Mouse (Mus musculus) midbrain, embryonic 14.5 days (tissue): ENCODE results near the gene Clasp1. TPM values are rescaled to one million over a fixed set of nuclear protein-coding genes. Genes with fewer than 3 reads are reported as not detected.

Source experiments
- ATAC-seq: fragments of 200-750 bp; cut with Nextera tagmentation; 2 replicates; pipeline ENCODE4 v1.8.0; 2017; ENCODE audit warnings: moderate number of reproducible peaks, moderate library complexity; ENCODE audit not compliant: low FRiP score, low TSS enrichment
- DNase-seq: peaks from one replicate; pipeline ENCODE4 v3.0.0-alpha.2; 2015
- H3K27ac ChIP-seq: fragments of 300-500 bp; sonication (generic); replicated peaks from 2 replicates; pipeline ENCODE4 v1.5.1; 2014; ENCODE audit warnings: mild to moderate bottlenecking, low read depth, low read length, moderate library complexity
- H3K27me3 ChIP-seq: fragments of 300-500 bp; sonication (generic); 2 replicates; pipeline ENCODE4 v1.6.1; 2014; ENCODE audit warnings: low read length, control low read depth, mixed read lengths; ENCODE audit not compliant: control insufficient read depth, insufficient read depth
- H3K36me3 ChIP-seq: fragments of 300-500 bp; sonication (generic); 2 replicates; pipeline ENCODE4 v1.6.1; 2014; ENCODE audit warnings: low read length, control low read depth; ENCODE audit not compliant: control insufficient read depth, insufficient read depth
- H3K4me1 ChIP-seq: fragments of 300-500 bp; sonication (generic); 2 replicates; pipeline ENCODE4 v1.6.1; 2014; ENCODE audit warnings: mild to moderate bottlenecking, antibody characterized with exemption, low read length, control low read depth; ENCODE audit not compliant: control insufficient read depth, insufficient read depth
- H3K4me2 ChIP-seq: fragments of 300-500 bp; sonication (generic); 2 replicates; pipeline ENCODE4 v1.6.1; 2014; ENCODE audit warnings: mild to moderate bottlenecking, low read length, moderate library complexity
- H3K4me3 ChIP-seq: fragments of 300-500 bp; sonication (generic); replicated peaks from 2 replicates; pipeline ENCODE4 v1.5.1; 2014; ENCODE audit warnings: low read depth, low read length
- H3K9ac ChIP-seq: fragments of 300-500 bp; sonication (generic); replicated peaks from 2 replicates; pipeline ENCODE4 v1.6.1; 2014; ENCODE audit warnings: mild to moderate bottlenecking, low read length, moderate library complexity
- H3K9me3 ChIP-seq: fragments of 300-500 bp; sonication (generic); 2 replicates; pipeline ENCODE4 v1.6.1; 2016; ENCODE audit warnings: low read length, control low read depth, mixed read lengths; ENCODE audit not compliant: control insufficient read depth
- WGBS: fragments of 180-500 bp; shearing (Covaris S2); extraction: QIAGEN DNeasy Blood & Tissue Kit; methylation state at CpG from one replicate; pipeline ENCODE4 v1.1.7; 2014; 5-methylcytosine and 5-hydroxymethylcytosine counted together
- polyA plus RNA-seq: library from polyadenylated mRNA; unstranded; fragments of >200 nt; fragmentation: Nextera tagmentation; extraction: Ambion mirVana; gene quantifications from 2 replicates; pipeline ENCODE4 v1.2.1, GENCODE M21; 2014

Clasp1 gene
- polyA plus RNA-seq, 1 experiment from 2014 or later: 140 TPM

GRCm38 (mm10) chr1:118438332-118438731 lies 49.5 kb downstream of the Clasp1 start:
- Histone ChIP-seq H3K9me3 (no peaks in the 10 kb centered on the region), H3K4me2 (no peak overlapping the region), H3K4me3 (no peak overlapping the region), H3K9ac (no peak overlapping the region), H3K27ac (no peak overlapping the region), H3K4me1 (no peaks in the 10 kb centered on the region), H3K36me3 (no peaks in the 10 kb centered on the region), H3K27me3 (no peaks in the 10 kb centered on the region)
- no peak for DNase-seq
- ATAC-seq: no peak

GRCm38 (mm10) chr1:118440547-118440946 lies 51.7 kb downstream of the Clasp1 start:
- Histone ChIP-seq H3K9ac (no peak overlapping the region), H3K27me3 (no peaks in the 10 kb centered on the region), H3K4me3 (no peak overlapping the region), H3K9me3 (no peaks in the 10 kb centered on the region), H3K4me1 (no peaks in the 10 kb centered on the region), H3K36me3 (no peaks in the 10 kb centered on the region), H3K27ac (no peak overlapping the region), H3K4me2 (no peak overlapping the region)
- WGBS: 96% methylated on average over 1 of the region's 1 CpGs
- ATAC-seq: no peak
- DNase-seq: no peak

GRCm38 (mm10) chr1:118444420-118444819 lies 55.6 kb downstream of the Clasp1 start:
- ATAC-seq (no peak), DNase-seq (no peak)
- Histone ChIP-seq H3K4me3 (no peak overlapping the region), H3K27me3 (no peaks in the 10 kb centered on the region), H3K27ac (no peak overlapping the region), H3K4me2 (no peak overlapping the region), H3K9ac (no peak overlapping the region), H3K9me3 (no peaks in the 10 kb centered on the region), H3K36me3 (no peaks in the 10 kb centered on the region), H3K4me1 (peaks cover 3% of the 10 kb centered on the region; the same call in 1 of the 2 replicates)
- WGBS: 90% methylated on average over 7 of the region's 7 CpGs

GRCm38 (mm10) chr1:118444988-118445387 lies 56.1 kb downstream of the Clasp1 start:
- no peaks in the 10 kb centered on the region for H3K36me3 ChIP-seq
- no peak overlapping the region for H3K9ac ChIP-seq
- no peak overlapping the region for H3K27ac ChIP-seq
- no peak; the same call in 1 of the 2 replicates for ATAC-seq
- 60% methylated on average over 3 of the region's 3 CpGs for whole genome bisulfite sequencing
- H3K4me3 ChIP-seq: no peak overlapping the region
- no peaks in the 10 kb centered on the region for H3K27me3 ChIP-seq
- H3K9me3 ChIP-seq: no peaks in the 10 kb centered on the region
- DNase-seq: no peak
- peaks cover 3% of the 10 kb centered on the region; the same call in 1 of the 2 replicates for H3K4me1 ChIP-seq
- no peak overlapping the region for H3K4me2 ChIP-seq

GRCm38 (mm10) chr1:118445441-118445840 lies 56.6 kb downstream of the Clasp1 start:
- DNase-seq (peak; percentile 10), ATAC-seq (no peak)
- Histone ChIP-seq H3K36me3 (no peaks in the 10 kb centered on the region), H3K4me3 (no peak overlapping the region), H3K4me1 (peaks cover 3% of the 10 kb centered on the region; the same call in 1 of the 2 replicates), H3K27me3 (no peaks in the 10 kb centered on the region), H3K27ac (no peak overlapping the region; the same call in 1 of the 2 replicates), H3K9ac (no peak overlapping the region), H3K9me3 (no peaks in the 10 kb centered on the region), H3K4me2 (no peak overlapping the region)
- 74% methylated on average over 6 of the region's 6 CpGs for WGBS

GRCm38 (mm10) chr1:118446006-118446405 lies 57.1 kb downstream of the Clasp1 start:
- Histone ChIP-seq H3K4me3 (no peak overlapping the region), H3K27me3 (no peaks in the 10 kb centered on the region), H3K4me2 (no peak overlapping the region), H3K9ac (no peak overlapping the region), H3K9me3 (no peaks in the 10 kb centered on the region), H3K27ac (no peak overlapping the region), H3K36me3 (no peaks in the 10 kb centered on the region), H3K4me1 (peaks cover 3% of the 10 kb centered on the region; the same call in 1 of the 2 replicates)
- no peak for DNase-seq
- ATAC-seq: no peak
- 93% methylated on average over 3 of the region's 3 CpGs for WGBS

- Histone ChIP-seq H3K27me3 (no peaks in the 10 kb centered on the region), H3K4me1 (peaks cover 3% of the 10 kb centered on the region; the same call in 1 of the 2 replicates), H3K9ac (no peak overlapping the region), H3K36me3 (no peaks in the 10 kb centered on the region), H3K4me3 (no peak overlapping the region), H3K9me3 (no peaks in the 10 kb centered on the region), H3K27ac (no peak overlapping the region), H3K4me2 (no peak overlapping the region)
- DNase-seq (peak; percentile 33), ATAC-seq (no peak)
- WGBS: 92% methylated on average over 2 of the region's 2 CpGs
Measured at GRCm38 (mm10) chr1:118447131-118447530, 58.3 kb downstream of the Clasp1 start.

- no peaks in the 10 kb centered on the region for H3K9me3 ChIP-seq
- peaks cover 3% of the 10 kb centered on the region; the same call in 1 of the 2 replicates for H3K4me1 ChIP-seq
- DNase-seq (no peak), ATAC-seq (no peak)
- H3K27me3 ChIP-seq: no peaks in the 10 kb centered on the region
- H3K4me3 ChIP-seq: no peak overlapping the region
- no peaks in the 10 kb centered on the region for H3K36me3 ChIP-seq
- WGBS: 95% methylated on average over 1 of the region's 1 CpGs
- no peak overlapping the region for H3K4me2 ChIP-seq
- no peak overlapping the region for H3K9ac ChIP-seq
- no peak overlapping the region for H3K27ac ChIP-seq
Measured at GRCm38 (mm10) chr1:118448214-118448613, 59.4 kb downstream of the Clasp1 start.

GRCm38 (mm10) chr1:118450891-118451450 lies 62.1 kb downstream of the Clasp1 start:
- no peak overlapping the region for H3K4me3 ChIP-seq
- 88% methylated on average over 3 of the region's 3 CpGs for WGBS
- no peak overlapping the region for H3K27ac ChIP-seq
- no peak for DNase-seq
- H3K36me3 ChIP-seq: no peaks in the 10 kb centered on the region
- no peak overlapping the region for H3K4me2 ChIP-seq
- no peaks in the 10 kb centered on the region for H3K9me3 ChIP-seq
- peaks cover 3% of the 10 kb centered on the region; the same call in 1 of the 2 replicates for H3K4me1 ChIP-seq
- H3K9ac ChIP-seq: no peak overlapping the region
- no peaks in the 10 kb centered on the region for H3K27me3 ChIP-seq
- ATAC-seq: no peak
